Mouse (Mus musculus): ENCODE data around the gene Mapk6. TPM values are rescaled to one million over a fixed set of nuclear protein-coding genes. Genes with fewer than 3 reads are reported as not detected.

The Mapk6 gene
- polyA plus RNA-seq, 1 experiment from 2014 or later: 177 TPM

- no peak for ATAC-seq (ENCODE audit: low FRiP score, low read depth)
- Histone ChIP-seq H3K4me2 (replicated peaks) (no peak overlapping the region), H3K4me3 (no peak overlapping the region), H3K27me3 (no peaks in the 10 kb centered on the region), H3K9ac (replicated peaks) (no peak overlapping the region), H3K27ac (replicated peaks) (no peak overlapping the region), H3K36me3 (no peaks in the 10 kb centered on the region), H3K9me3 (no peaks in the 10 kb centered on the region), H3K4me1 (peaks cover 10% of the 10 kb centered on the region)
- WGBS: 56% methylated on average over 7 of the region's 7 CpGs
Observed at GRCm38 (mm10) chr9:75434172-75434793, 24.5 kb upstream of the Mapk6 start.

GRCm38 (mm10) chr9:75432694-75433093, 22.9 kb upstream of the Mapk6 start:
- H3K36me3 ChIP-seq: no peaks in the 10 kb centered on the region
- H3K4me2 ChIP-seq (replicated peaks): no peak overlapping the region
- H3K27ac ChIP-seq (replicated peaks): no peak overlapping the region
- peaks cover 10% of the 10 kb centered on the region for H3K4me1 ChIP-seq
- no peaks in the 10 kb centered on the region for H3K9me3 ChIP-seq
- ATAC-seq (ENCODE audit: low FRiP score, low read depth): no peak
- no peaks in the 10 kb centered on the region for H3K27me3 ChIP-seq
- no peak overlapping the region for H3K9ac ChIP-seq (replicated peaks)
- no peak overlapping the region for H3K4me3 ChIP-seq
- 88% methylated on average over 3 of the region's 3 CpGs for WGBS

- Histone ChIP-seq H3K27ac (replicated peaks) (no peak overlapping the region), H3K9ac (replicated peaks) (no peak overlapping the region), H3K36me3 (no peaks in the 10 kb centered on the region), H3K4me3 (no peak overlapping the region), H3K27me3 (no peaks in the 10 kb centered on the region), H3K4me2 (replicated peaks) (no peak overlapping the region), H3K9me3 (no peaks in the 10 kb centered on the region), H3K4me1 (peaks cover 8% of the 10 kb centered on the region)
- ATAC-seq (ENCODE audit: low FRiP score, low read depth): no peak
- 70% methylated on average over 16 of the region's 16 CpGs for WGBS
Observed at GRCm38 (mm10) chr9:75430822-75431621, 21.2 kb upstream of the Mapk6 start.

- Histone ChIP-seq H3K27ac (replicated peaks) (no peak overlapping the region), H3K36me3 (no peaks in the 10 kb centered on the region), H3K4me3 (no peak overlapping the region), H3K27me3 (no peaks in the 10 kb centered on the region), H3K9ac (replicated peaks) (no peak overlapping the region), H3K4me2 (replicated peaks) (no peak overlapping the region), H3K4me1 (no peaks in the 10 kb centered on the region; the same call in 1 of the 2 replicates), H3K9me3 (no peaks in the 10 kb centered on the region)
- WGBS: 89% methylated on average over 1 of the region's 1 CpGs
- ATAC-seq (ENCODE audit: low FRiP score, low read depth): no peak
Observed at GRCm38 (mm10) chr9:75429657-75430056, 19.9 kb upstream of the Mapk6 start.

GRCm38 (mm10) chr9:75429040-75429439, 19.2 kb upstream of the Mapk6 start:
- H3K27me3 ChIP-seq: no peaks in the 10 kb centered on the region
- no peaks in the 10 kb centered on the region; the same call in 1 of the 2 replicates for H3K4me1 ChIP-seq
- no peak overlapping the region for H3K27ac ChIP-seq (replicated peaks)
- H3K36me3 ChIP-seq: no peaks in the 10 kb centered on the region
- no peaks in the 10 kb centered on the region for H3K9me3 ChIP-seq
- 94% methylated on average over 2 of the region's 2 CpGs for WGBS
- H3K4me3 ChIP-seq: no peak overlapping the region
- H3K4me2 ChIP-seq (replicated peaks): no peak overlapping the region
- no peak overlapping the region for H3K9ac ChIP-seq (replicated peaks)
- ATAC-seq (ENCODE audit: low FRiP score, low read depth): no peak

GRCm38 (mm10) chr9:75428274-75428600, 18.4 kb upstream of the Mapk6 start:
- no peak for ATAC-seq (ENCODE audit: low FRiP score, low read depth)

GRCm38 (mm10) chr9:75427366-75428273, 17.8 kb upstream of the Mapk6 start:
- no peak overlapping the region for H3K9ac ChIP-seq (replicated peaks)
- 83% methylated on average over 9 of the region's 9 CpGs for WGBS
- no peak overlapping the region for H3K27ac ChIP-seq (replicated peaks)
- no peaks in the 10 kb centered on the region for H3K36me3 ChIP-seq
- no peaks in the 10 kb centered on the region; the same call in 1 of the 2 replicates for H3K4me1 ChIP-seq
- no peak for ATAC-seq (ENCODE audit: low FRiP score, low read depth)
- H3K4me2 ChIP-seq (replicated peaks): no peak overlapping the region
- no peaks in the 10 kb centered on the region for H3K27me3 ChIP-seq
- H3K9me3 ChIP-seq: no peaks in the 10 kb centered on the region
- H3K4me3 ChIP-seq: no peak overlapping the region

More at GRCm38 (mm10) chr9:75428274-75428600, 18.4 kb upstream of the Mapk6 start:
- Histone ChIP-seq H3K36me3 (no peaks in the 10 kb centered on the region), H3K9ac (replicated peaks) (no peak overlapping the region), H3K4me1 (no peaks in the 10 kb centered on the region; the same call in 1 of the 2 replicates), H3K9me3 (no peaks in the 10 kb centered on the region), H3K4me2 (replicated peaks) (no peak overlapping the region), H3K4me3 (no peak overlapping the region), H3K27ac (replicated peaks) (no peak overlapping the region), H3K27me3 (no peaks in the 10 kb centered on the region)
- WGBS: 73% methylated on average over 2 of the region's 2 CpGs

- no peak overlapping the region for H3K27ac ChIP-seq (replicated peaks)
- no peak for ATAC-seq (ENCODE audit: low FRiP score, low read depth)
- WGBS: 84% methylated on average over 7 of the region's 7 CpGs
- H3K27me3 ChIP-seq: no peaks in the 10 kb centered on the region
- H3K4me2 ChIP-seq (replicated peaks): no peak overlapping the region
- H3K9ac ChIP-seq (replicated peaks): no peak overlapping the region
- no peaks in the 10 kb centered on the region for H3K9me3 ChIP-seq
- H3K4me1 ChIP-seq: no peaks in the 10 kb centered on the region
- no peak overlapping the region for H3K4me3 ChIP-seq
- no peaks in the 10 kb centered on the region for H3K36me3 ChIP-seq
Observed at GRCm38 (mm10) chr9:75425796-75426391, 16.1 kb upstream of the Mapk6 start.

- no peaks in the 10 kb centered on the region for H3K4me1 ChIP-seq
- no peaks in the 10 kb centered on the region for H3K27me3 ChIP-seq
- no peaks in the 10 kb centered on the region for H3K36me3 ChIP-seq
- H3K9ac ChIP-seq (replicated peaks): no peak overlapping the region
- no peak for ATAC-seq (ENCODE audit: low FRiP score, low read depth)
- 82% methylated on average over 6 of the region's 6 CpGs for WGBS
- no peaks in the 10 kb centered on the region for H3K9me3 ChIP-seq
- no peak overlapping the region for H3K4me3 ChIP-seq
- H3K27ac ChIP-seq (replicated peaks): no peak overlapping the region
- H3K4me2 ChIP-seq (replicated peaks): no peak overlapping the region
Observed at GRCm38 (mm10) chr9:75424358-75425150, 14.7 kb upstream of the Mapk6 start.

GRCm38 (mm10) chr9:75423683-75424082, 13.9 kb upstream of the Mapk6 start:
- no peaks in the 10 kb centered on the region for H3K9me3 ChIP-seq
- no peak overlapping the region for H3K9ac ChIP-seq (replicated peaks)
- no peaks in the 10 kb centered on the region for H3K4me1 ChIP-seq
- WGBS: 78% methylated on average over 5 of the region's 5 CpGs
- H3K4me2 ChIP-seq (replicated peaks): no peak overlapping the region
- no peaks in the 10 kb centered on the region for H3K27me3 ChIP-seq
- no peak for ATAC-seq (ENCODE audit: low FRiP score, low read depth)
- no peak overlapping the region for H3K27ac ChIP-seq (replicated peaks)
- H3K36me3 ChIP-seq: no peaks in the 10 kb centered on the region
- H3K4me3 ChIP-seq: no peak overlapping the region

GRCm38 (mm10) chr9:75422251-75422691, 12.5 kb upstream of the Mapk6 start:
- Histone ChIP-seq H3K36me3 (no peaks in the 10 kb centered on the region), H3K4me3 (no peak overlapping the region), H3K27me3 (no peaks in the 10 kb centered on the region), H3K4me1 (no peaks in the 10 kb centered on the region), H3K9me3 (no peaks in the 10 kb centered on the region), H3K9ac (replicated peaks) (no peak overlapping the region), H3K27ac (replicated peaks) (no peak overlapping the region), H3K4me2 (replicated peaks) (no peak overlapping the region)
- no peak for ATAC-seq (ENCODE audit: low FRiP score, low read depth)
- WGBS: 92% methylated on average over 3 of the region's 3 CpGs

Data from midbrain, embryonic 12.5 days (tissue).